Mouse (Mus musculus) hindbrain, embryonic 14.5 days (tissue): ENCODE measurements around the gene Ifna11. TPM values are rescaled to one million over a fixed set of nuclear protein-coding genes. Genes with fewer than 3 reads are reported as not detected.

Experiments used
- ATAC-seq: fragments of 200-750 bp; cut with Nextera tagmentation; 2 replicates; pipeline ENCODE4 v1.8.0; 2017; ENCODE audit warnings: moderate number of reproducible peaks, mild to moderate bottlenecking, moderate TSS enrichment, moderate library complexity; ENCODE audit not compliant: low FRiP score
- DNase-seq: peaks from one replicate; pipeline ENCODE4 v3.0.0-alpha.2; 2015; ENCODE audit warnings: low spot score
- H3K27ac ChIP-seq: fragments of 300-500 bp; sonication (generic); 2 replicates; pipeline ENCODE4 v1.5.1; 2014; ENCODE audit warnings: mild to moderate bottlenecking, moderate library complexity
- H3K27me3 ChIP-seq: fragments of 300-500 bp; sonication (generic); 2 replicates; pipeline ENCODE4 v1.6.1; 2014; ENCODE audit warnings: mild to moderate bottlenecking, low read length, mixed read lengths; ENCODE audit not compliant: control insufficient read depth, insufficient read depth
- H3K36me3 ChIP-seq: fragments of 300-500 bp; sonication (generic); replicated peaks from 2 replicates; pipeline ENCODE4 v1.6.1; 2014; ENCODE audit not compliant: control insufficient read depth, insufficient read depth
- H3K4me1 ChIP-seq: fragments of 300-500 bp; sonication (generic); replicated peaks from 2 replicates; pipeline ENCODE4 v1.6.1; 2014; ENCODE audit warnings: antibody characterized with exemption, low read length, mixed read lengths; ENCODE audit not compliant: control insufficient read depth, insufficient read depth
- H3K4me2 ChIP-seq: fragments of 300-500 bp; sonication (generic); replicated peaks from 2 replicates; pipeline ENCODE4 v1.6.1; 2014; ENCODE audit warnings: mild to moderate bottlenecking, moderate library complexity
- H3K4me3 ChIP-seq: fragments of 300-500 bp; sonication (generic); replicated peaks from 2 replicates; pipeline ENCODE4 v1.5.1; 2014; ENCODE audit warnings: mild to moderate bottlenecking, low read length
- H3K9ac ChIP-seq: fragments of 300-500 bp; sonication (generic); 2 replicates; pipeline ENCODE4 v1.6.1; 2014
- H3K9me3 ChIP-seq: fragments of 300-500 bp; sonication (generic); 2 replicates; pipeline ENCODE4 v1.6.1; 2016; ENCODE audit warnings: low read length; ENCODE audit not compliant: control insufficient read depth
- WGBS: fragments of 180-500 bp; shearing (Covaris S2); extraction: QIAGEN DNeasy Blood & Tissue Kit; methylation state at CpG from one replicate; pipeline ENCODE4 v1.1.7; 2014; 5-methylcytosine and 5-hydroxymethylcytosine counted together
- polyA plus RNA-seq: library from polyadenylated mRNA; unstranded; fragments of >200 nt; fragmentation: Nextera tagmentation; extraction: Ambion mirVana; gene quantifications from 2 replicates; pipeline ENCODE4 v1.2.1, GENCODE M21; 2014

Ifna11 gene
- polyA plus RNA-seq, 1 experiment from 2014 or later, result not detected

DNA sequence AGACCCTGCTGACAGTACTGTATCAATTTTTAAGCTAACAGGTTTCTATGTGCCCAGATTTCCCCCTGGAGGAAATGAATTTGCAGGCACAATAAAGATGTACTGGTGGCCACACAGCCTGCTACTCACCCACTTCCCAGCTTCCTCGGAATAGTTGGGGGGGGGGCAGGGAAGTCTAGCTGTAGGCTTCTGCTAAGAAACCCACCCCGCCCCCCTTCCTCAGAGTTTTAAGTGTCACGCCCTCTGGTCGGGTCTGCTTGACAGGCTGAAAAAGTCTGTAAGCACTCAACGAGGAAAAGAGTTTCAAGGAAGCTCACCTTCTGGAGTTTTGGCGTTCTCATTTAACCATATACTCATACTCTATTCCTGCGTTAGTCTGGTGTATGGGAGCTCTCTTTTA is 43.5 kb downstream of the Ifna11 start:
- Histone ChIP-seq H3K9ac (no peak overlapping the region), H3K9me3 (no peaks in the 10 kb centered on the region), H3K4me3 (no peak overlapping the region), H3K27me3 (no peaks in the 10 kb centered on the region), H3K27ac (no peak overlapping the region), H3K4me2 (no peak overlapping the region), H3K4me1 (0 out of 2 replicates have a peak, but pooled peaks cover under 1% of the 10 kb centered on the region), H3K36me3 (no peaks in the 10 kb centered on the region)
- ATAC-seq (no peak), DNase-seq (no peak)
- 7% methylated on average over 7 of the region's 7 CpGs for WGBS

DNA sequence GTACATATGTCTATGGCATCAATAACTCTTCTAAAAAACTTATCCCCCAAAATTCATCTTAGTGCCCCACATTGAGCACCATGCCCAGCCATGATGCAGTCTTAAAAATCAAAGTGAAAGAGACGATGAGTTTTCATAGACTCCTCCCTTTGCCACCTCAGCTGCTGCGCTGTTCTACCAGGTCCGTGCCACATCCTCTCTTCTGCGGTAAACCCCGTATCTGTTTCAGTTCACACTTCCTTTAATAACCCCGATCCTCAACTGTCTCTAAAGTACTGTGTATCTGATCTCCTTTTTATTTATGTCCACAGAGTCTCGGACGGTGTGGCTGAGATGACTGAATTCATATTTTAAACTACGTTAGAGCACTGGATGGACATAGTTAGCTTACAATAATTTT is 44.8 kb downstream of the Ifna11 start:
- no peaks in the 10 kb centered on the region for H3K9me3 ChIP-seq
- no peak overlapping the region for H3K4me3 ChIP-seq
- H3K9ac ChIP-seq, result no peak overlapping the region
- ATAC-seq (no peak), DNase-seq (no peak)
- H3K4me1 ChIP-seq, result 0 out of 2 replicates have a peak, but pooled peaks cover 3% of the 10 kb centered on the region
- no peaks in the 10 kb centered on the region for H3K27me3 ChIP-seq
- H3K4me2 ChIP-seq, result no peak overlapping the region
- 72% methylated on average over 9 of the region's 9 CpGs for WGBS
- no peaks in the 10 kb centered on the region for H3K36me3 ChIP-seq
- no peak overlapping the region for H3K27ac ChIP-seq

DNA sequence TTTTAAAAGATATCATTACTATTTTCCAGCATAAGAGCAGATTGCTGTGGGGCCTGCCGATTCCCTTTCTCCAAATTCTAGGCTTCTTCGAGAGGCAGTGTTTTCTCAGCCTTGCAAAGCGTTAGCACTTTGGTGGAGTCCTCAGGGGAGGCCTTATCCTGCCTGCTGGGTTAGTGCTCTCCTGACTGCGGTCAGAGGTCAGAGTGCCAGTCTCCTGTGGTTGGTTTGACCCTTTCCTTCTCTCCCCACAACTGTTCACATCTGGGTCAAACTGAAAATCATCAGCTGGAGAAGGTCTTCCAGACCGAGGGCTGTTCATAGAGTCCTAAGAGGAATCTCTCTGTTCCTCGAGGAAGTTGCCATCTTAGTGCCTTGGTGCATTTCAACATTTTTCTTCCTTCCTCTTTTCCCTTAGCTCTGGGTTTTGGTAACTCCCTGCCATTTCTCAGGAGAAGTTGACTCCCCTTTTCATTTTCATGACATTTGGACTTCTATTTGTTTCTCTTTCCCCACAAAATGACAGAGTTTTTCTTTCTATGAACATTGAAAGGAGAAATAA is 45.3 kb downstream of the Ifna11 start:
- no peak overlapping the region for H3K9ac ChIP-seq
- no peaks in the 10 kb centered on the region for H3K36me3 ChIP-seq
- no peaks in the 10 kb centered on the region for H3K9me3 ChIP-seq
- H3K27ac ChIP-seq, result no peak overlapping the region
- 60% methylated on average over 6 of the region's 6 CpGs for WGBS
- DNase-seq, result no peak
- no peak overlapping the region for H3K4me2 ChIP-seq
- 0 out of 2 replicates have a peak, but pooled peaks cover 3% of the 10 kb centered on the region for H3K4me1 ChIP-seq
- no peaks in the 10 kb centered on the region for H3K27me3 ChIP-seq
- no peak for ATAC-seq
- H3K4me3 ChIP-seq, result no peak overlapping the region

DNA sequence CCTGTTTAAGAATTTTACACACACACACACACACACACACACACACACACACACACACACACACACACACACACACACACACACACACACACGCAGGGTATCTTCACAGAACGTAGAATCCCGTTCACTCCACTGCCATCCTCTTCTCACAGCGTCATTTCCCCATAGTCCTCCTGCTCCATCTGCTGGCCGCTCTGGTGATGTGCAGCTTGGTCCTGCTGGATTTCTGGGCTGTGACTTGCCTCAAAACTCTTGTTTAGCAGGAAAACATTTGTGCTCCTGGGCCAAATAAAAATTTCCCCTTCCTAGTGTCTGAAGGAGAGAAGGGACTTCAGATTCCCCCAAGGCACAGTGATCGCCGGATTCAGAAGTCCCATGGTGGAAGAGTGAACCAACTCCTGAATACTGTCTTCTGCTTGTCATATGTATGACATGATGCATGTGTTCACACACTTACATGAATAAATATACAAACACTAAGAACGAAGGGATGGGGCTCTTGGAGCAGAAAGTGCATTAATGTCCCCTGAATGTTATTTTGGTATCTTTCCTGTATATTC is 47.7 kb downstream of the Ifna11 start:
- 0% methylated on average over 8 of the region's 8 CpGs for WGBS
- Histone ChIP-seq H3K9me3 (no peaks in the 10 kb centered on the region), H3K9ac (peak overlapping the region; percentile 58; the same call in 1 of the 2 replicates), H3K27me3 (no peaks in the 10 kb centered on the region), H3K4me1 (0 out of 2 replicates have a peak, but pooled peaks cover 3% of the 10 kb centered on the region), H3K27ac (no peak overlapping the region; the same call in 1 of the 2 replicates), H3K4me2 (peak overlapping the region; percentile 96), H3K36me3 (no peaks in the 10 kb centered on the region), H3K4me3 (peak overlapping the region; percentile 44)
- peak; percentile 82 for DNase-seq
- peak; percentile 72; the same call in 1 of the 2 replicates for ATAC-seq

DNA sequence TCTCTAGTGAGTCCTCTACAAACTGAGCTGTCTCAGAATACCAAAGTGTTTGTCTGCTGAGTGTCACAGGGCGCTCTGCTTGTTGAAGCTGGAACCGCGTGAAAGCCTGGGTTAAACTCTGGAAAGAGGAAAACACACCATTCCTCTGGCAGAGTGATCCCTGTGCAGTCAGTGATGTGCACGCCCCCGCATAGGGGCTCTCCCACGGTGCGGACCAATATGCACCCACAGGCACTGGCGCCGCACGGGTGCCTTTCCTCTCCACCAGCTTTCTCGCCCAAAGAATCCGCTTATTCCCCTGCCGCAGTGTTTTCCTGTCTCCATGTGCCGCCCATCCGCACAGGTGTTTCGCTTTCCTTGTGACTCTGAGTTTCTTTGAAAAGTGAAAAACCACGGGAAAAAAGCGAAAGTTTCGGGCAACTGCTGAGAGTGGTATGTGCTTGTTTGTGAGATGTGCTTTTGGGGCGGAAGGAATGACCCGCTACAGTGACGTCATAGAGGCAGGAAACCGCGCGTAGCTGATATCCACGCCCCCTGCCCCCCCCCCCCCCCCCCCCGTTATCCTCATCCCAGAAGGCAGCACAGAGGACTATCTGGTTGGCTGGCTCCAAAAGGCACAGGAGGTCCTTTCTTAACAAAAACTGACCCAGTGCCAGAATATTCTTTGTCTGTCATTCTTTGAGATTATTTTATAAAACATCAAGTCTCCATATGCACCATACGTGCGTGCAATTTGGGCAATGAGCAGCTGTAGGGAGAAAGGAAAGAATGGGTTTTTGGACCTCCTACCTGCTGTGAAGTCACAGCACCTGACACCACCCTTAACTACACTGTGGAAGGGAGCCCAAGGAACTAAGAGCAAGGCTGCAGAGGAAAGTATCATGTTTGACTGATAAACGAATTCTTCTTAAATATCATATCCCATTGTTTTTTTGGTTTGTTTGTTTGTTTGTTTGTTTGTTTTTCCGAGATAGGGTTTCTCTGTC is 48.5 kb downstream of the Ifna11 start:
- Histone ChIP-seq H3K4me1 (0 out of 2 replicates have a peak, but pooled peaks cover 3% of the 10 kb centered on the region), H3K9me3 (no peaks in the 10 kb centered on the region), H3K27ac (peak overlapping the region; percentile 29; the same call in 1 of the 2 replicates), H3K4me2 (peak overlapping the region; percentile 96), H3K27me3 (no peaks in the 10 kb centered on the region), H3K4me3 (peak overlapping the region; percentile 44), H3K36me3 (no peaks in the 10 kb centered on the region), H3K9ac (peak overlapping the region; percentile 58)
- 9% methylated on average over 31 of the region's 31 CpGs for WGBS
- ATAC-seq (peak; percentile 72), DNase-seq (peak; percentile 66)

Other genes with a start within 250 kb of the Ifna11 start
- gene Ifna14, start 248.2 kb upstream of the Ifna11 start, polyA plus RNA-seq, result not detected in 2 replicates
- not detected in 2 replicates for gene Ifna9, start 227.6 kb upstream of the Ifna11 start, polyA plus RNA-seq
- not detected in 2 replicates for gene Ifna12, start 216.6 kb upstream of the Ifna11 start, polyA plus RNA-seq
- not detected in 2 replicates for gene C87499, start 185.5 kb upstream of the Ifna11 start, polyA plus RNA-seq
- gene Ifna13, start 175.5 kb upstream of the Ifna11 start, polyA plus RNA-seq, result not detected in 2 replicates
- gene Ifna16, start 143.0 kb upstream of the Ifna11 start, polyA plus RNA-seq, result not detected in 2 replicates
- gene Ifna2, start 136.0 kb upstream of the Ifna11 start, polyA plus RNA-seq, result not detected in 2 replicates
- gene Ifnab, start 128.6 kb upstream of the Ifna11 start, polyA plus RNA-seq, result not detected in 2 replicates
- 2.4 and 3.2 TPM in 2 replicates for gene Gm26566, start 98.2 kb upstream of the Ifna11 start, polyA plus RNA-seq
- gene Klhl9, start 97.5 kb upstream of the Ifna11 start, polyA plus RNA-seq, result 144 and 155 TPM in 2 replicates
- gene Gm13271, start 65.1 kb upstream of the Ifna11 start, polyA plus RNA-seq, result not detected in 2 replicates
- gene Gm13283, start 59.8 kb upstream of the Ifna11 start, polyA plus RNA-seq, result 0.15 TPM in 1 of 2 replicates, not detected in the other
- gene Gm13290, start 46.1 kb upstream of the Ifna11 start, polyA plus RNA-seq, result not detected in 2 replicates
- not detected in 2 replicates for gene Gm13289, start 43.0 kb upstream of the Ifna11 start, polyA plus RNA-seq
- not detected in 2 replicates for gene Gm13272, start 40.1 kb upstream of the Ifna11 start, polyA plus RNA-seq
- not detected in 2 replicates for gene Ifnz, start 37.8 kb upstream of the Ifna11 start, polyA plus RNA-seq
- not detected in 2 replicates for gene Gm13276, start 34.2 kb upstream of the Ifna11 start, polyA plus RNA-seq
- not detected in 2 replicates for gene Gm13277, start 31.3 kb upstream of the Ifna11 start, polyA plus RNA-seq
- not detected in 2 replicates for gene Gm13278, start 28.4 kb upstream of the Ifna11 start, polyA plus RNA-seq
- gene Gm13275, start 25.5 kb upstream of the Ifna11 start, polyA plus RNA-seq, result not detected in 2 replicates
- not detected in 2 replicates for gene Gm13279, start 22.6 kb upstream of the Ifna11 start, polyA plus RNA-seq
- 0.16 TPM in 1 of 2 replicates, not detected in the other for gene Gm13285, start 20.3 kb upstream of the Ifna11 start, polyA plus RNA-seq
- gene Gm13287, start 16.7 kb upstream of the Ifna11 start, polyA plus RNA-seq, result not detected in 2 replicates
- not detected in 2 replicates for gene Gm13288, start 14.4 kb upstream of the Ifna11 start, polyA plus RNA-seq
- gene Ifna7, start 3.7 kb upstream of the Ifna11 start, polyA plus RNA-seq, result not detected in 2 replicates
- not detected in 2 replicates for gene Ifna6, start 7.5 kb downstream of the Ifna11 start, polyA plus RNA-seq
- not detected in 2 replicates for gene Ifna5, start 15.6 kb downstream of the Ifna11 start, polyA plus RNA-seq
- not detected in 2 replicates for gene Ifna4, start 21.9 kb downstream of the Ifna11 start, polyA plus RNA-seq
- gene Ifna1, start 30.1 kb downstream of the Ifna11 start, polyA plus RNA-seq, result not detected in 2 replicates
- not detected in 2 replicates for gene Ifne, start 60.2 kb downstream of the Ifna11 start, polyA plus RNA-seq